Mouse (Mus musculus): ENCODE results near the gene Ap2s1.
A peak's percentile ranks its signal among the peaks of the same experiment; 100 is the strongest.
"Not testable (repeated sequence)": the region's sequence is repeated elsewhere in the genome, so short reads cannot be mapped to it uniquely, and the experiment has no call there.

Gene Ap2s1

DNA sequence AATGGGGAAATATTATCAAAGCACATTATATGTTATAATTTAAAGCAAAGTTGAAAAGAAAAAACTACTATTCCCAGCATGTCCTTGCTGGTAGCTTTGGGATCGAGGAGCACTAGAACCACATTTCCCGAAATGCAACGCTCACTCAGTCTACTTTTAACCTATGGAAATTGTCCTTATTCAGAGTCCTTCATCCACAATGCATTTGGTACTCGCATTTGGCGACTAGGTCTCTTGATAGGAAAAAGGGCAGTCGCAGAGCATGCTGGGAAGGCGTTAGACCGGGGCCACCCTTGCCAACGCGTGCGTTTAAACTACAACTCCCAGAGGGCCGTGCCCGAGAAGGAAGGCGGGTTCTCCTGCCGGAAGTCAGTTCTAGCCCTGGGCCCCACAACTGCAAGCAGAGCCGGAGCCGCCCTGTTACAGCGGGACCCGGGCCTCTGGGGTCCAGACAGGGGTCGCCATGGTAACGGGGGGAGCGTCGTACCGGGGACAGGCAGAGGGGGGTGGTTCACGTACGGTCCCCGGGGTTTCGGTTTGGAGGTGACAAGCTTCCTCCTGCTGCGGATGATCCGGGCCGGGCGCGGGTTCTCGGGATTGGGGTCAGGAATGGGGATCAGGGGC lies at the start of gene Ap2s1:
Gene Ap2s1 (plus strand): TSS at position 338 of the 624 bp plus-strand sequence.
- DNase-seq (ENCODE audit: low read depth) = peak; percentile 96

- DNase-seq (ENCODE audit: low read depth) = no peak
These were observed 49.0 kb upstream of the Ap2s1 start for GRCm38 (mm10) chr7:16689196-16689595.

DNA sequence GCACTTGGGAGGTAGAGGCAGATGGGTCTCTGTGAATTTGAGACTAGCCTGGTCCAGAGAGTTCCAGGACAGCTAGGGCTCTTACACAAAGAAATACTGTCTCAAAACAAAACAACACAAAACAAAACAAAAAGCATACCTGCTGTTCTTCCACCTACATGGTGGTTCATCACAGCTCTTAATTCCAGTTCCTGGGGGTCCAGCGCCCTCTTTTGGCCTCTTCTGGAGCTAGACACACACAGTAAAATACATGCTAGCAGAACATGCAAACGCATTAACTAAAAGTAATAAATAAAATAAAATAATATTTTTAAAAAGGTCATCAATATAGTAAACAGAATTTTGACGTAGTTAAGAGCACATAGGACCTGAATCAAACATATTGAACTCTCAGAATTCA lies 43.2 kb upstream of the Ap2s1 start:
- peak; percentile 50 for DNase-seq (ENCODE audit: low read depth)

GRCm38 (mm10) chr7:16699042-16699441 lies 39.2 kb upstream of the Ap2s1 start:
- peak; percentile 80 for DNase-seq (ENCODE audit: low read depth)

DNA sequence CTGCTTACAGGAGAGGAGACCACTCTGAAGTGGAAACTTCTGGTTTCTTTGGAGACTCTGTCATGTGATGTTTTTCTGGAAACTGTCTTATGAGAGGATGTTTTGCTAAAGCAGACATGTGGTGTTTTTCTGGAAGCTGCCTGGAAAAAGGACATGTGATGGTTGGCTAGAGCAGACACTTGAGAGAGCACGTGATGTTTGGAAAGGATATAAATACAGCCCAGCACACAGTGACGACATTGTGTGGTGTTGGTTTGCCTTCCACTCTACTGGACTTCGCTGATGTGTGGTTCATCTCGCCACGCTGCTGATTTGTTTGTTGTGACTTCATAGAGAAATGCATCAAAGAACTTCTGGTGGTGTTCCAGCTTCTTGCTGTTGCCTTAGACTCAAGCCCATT lies 37.6 kb upstream of the Ap2s1 start:
- DNase-seq (ENCODE audit: low read depth) = peak; percentile 34

DNA sequence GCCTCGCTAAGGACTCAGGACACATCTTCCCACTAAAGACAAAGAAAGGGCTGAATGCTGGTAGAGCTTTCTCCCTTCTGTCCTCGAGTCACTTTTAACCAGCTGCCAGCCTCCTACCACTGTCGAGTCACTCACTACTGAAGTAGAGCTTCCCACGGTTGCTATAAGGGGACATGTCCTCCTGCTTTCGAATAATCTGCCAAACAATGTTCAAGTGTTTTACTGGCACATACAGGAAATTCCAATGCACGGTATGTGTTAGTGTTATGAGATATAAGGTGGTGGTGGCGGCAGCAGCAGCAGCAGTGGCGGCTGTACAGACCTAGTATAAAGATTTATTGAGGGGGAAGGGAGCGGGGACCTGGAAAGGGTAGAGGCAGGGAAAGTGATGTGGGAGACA lies 31.8 kb upstream of the Ap2s1 start:
- no peak for DNase-seq (ENCODE audit: low read depth)

DNA sequence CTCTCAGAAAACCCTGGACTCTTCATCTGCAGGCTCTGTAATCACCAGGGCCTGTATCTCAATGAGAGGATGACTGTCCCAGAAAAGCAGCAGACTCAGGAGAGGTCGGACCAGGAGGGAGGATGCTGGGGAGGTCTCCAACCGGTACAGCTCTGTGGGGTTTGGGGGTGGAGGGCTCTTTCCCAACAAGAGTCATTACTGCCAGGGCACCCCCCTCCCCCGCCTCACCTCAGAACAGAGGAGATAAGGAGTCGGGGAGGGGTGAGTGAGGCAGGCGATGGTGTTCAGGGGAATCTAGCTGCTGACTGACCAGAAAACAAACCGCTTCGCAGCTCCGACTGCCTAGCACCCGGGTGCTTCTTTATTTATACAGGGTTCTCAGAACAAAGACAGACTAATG lies 30.0 kb upstream of the Ap2s1 start:
- no peak for DNase-seq (ENCODE audit: low read depth)

DNA sequence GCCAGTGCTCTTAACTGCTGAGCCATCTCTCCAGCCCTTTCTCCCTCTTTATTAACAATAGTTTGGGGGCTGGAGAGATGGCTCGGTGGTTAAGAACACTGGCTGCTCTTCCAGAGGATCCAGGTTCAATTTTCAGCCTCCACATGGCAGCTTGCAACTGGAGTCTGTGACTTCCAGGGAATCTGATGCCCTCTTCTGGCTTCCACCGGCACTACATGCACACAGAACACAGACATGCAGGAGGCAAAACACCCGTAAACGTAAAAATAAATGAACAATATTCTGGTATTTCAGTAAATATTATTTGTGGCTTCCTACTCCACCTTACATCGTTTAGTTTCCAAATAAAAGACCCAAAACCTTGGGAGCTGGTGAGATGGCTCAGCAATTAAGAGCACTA lies 27.6 kb upstream of the Ap2s1 start:
- DNase-seq (ENCODE audit: low read depth) = peak; percentile 34

DNA sequence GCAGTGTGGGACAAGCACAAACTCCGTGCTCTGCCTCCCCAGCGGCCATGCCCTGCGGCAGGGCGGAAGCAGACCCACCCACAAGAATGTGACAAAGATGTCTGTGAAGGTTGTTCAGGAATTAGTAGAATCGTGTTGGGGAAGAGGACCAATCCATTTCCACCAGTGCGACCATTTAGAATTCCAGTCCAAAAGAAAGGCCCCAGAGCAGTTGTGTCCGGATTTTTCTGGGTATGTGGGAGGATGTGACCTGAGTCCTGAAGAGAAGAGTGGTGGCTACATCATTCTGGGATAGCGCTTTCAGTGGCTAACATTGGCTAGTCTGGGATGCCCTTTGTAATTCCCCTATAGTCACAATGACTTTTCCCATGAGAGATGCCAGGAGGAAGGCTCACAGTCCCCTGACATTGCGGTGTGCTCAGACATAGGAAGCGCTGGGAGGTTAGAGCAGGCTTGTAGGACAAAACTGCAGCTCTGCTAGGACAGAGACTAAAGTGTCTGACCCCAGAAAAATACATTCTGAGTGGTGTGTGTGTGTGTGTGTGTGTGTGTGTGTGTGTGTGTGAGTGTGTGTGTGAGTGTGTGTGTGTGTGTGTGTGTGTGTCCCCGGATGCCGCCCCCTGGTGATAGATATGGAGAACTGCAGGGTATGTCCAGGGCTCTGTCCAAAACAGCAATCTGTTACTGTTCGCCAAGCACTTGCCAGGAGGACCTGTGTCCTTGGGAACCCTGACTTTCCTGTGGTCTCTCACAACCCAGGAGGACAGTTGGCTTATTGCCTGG lies 25.4 kb upstream of the Ap2s1 start:
- DNase-seq (ENCODE audit: low read depth) = no peak

DNA sequence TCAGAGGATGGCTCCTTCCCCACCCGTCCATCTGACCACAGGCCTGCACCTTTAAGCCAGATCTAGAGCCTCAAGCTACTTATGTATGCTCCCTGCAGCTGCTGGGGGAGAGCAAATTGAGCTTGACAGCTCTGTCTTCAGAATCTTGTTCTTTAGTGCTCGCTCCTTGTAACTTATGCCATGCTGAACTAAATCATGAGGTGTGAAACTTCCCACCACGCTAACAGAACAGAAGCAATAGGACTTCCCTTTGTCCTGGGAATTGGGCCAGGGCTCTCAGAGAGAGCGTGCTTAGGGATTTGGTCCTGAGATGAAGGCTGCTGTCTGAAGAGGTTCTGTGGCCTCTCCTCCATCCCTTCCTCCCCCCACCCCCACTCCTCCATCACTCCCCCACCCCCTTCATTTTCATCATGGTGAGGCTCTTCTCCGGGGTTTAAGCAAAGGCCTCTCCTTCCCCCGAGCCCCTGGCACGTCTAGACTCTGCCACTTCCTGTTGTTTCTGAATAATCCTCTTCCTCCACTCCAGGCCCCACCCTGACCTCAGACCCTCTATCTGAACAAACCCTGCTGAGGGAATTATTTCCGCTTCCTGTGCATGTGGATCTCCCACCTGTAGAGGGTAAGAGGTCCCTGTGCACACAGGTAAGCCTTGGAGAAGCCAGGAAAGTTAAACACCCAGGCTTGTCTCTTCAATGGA lies 21.6 kb upstream of the Ap2s1 start:
- peak; percentile 34 for DNase-seq (ENCODE audit: low read depth)

DNA sequence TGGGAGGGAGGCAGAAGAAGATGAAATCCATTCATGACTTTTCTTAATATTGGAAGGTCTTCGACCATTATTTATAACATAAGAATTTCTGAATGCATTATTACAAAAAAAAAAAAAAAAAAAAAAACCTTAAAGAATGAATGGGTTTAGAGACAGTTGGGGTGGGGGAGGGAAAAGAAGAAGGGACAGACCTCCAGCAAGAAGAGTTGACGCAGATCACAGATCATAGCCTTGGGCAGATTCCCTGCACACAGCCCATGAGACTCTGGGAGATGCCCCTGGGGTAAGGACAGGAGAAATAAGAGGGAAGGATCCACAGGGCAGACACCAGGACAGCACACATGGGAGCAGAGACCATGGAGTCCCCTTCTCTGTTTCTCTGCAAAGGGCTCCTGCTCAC lies 16.6 kb upstream of the Ap2s1 start, which contains the start of gene Ceacam9:
Gene Ceacam9 (plus strand): TSS at position 301 of the 400 bp plus-strand sequence.
- DNase-seq (ENCODE audit: low read depth) = no peak

DNA sequence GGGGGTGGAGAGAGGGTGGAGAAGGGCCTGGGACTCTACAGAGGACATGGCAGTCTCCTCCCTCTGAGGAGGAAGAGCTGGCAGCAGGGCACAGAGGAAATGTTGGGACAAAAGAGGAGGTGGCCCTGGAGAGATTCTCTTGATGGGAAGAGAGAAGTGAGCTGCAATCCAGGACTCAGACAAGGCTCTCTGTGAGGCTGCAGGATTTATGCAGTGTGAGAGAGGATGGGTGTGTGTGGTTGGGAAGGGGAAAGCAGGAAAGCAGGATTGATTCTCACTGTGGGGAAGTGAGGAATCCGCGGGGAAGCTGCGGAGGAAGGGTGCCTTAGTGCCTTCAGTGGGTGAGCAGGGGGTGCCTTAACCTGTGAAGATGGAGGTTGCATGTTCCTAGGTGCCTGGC lies 15.7 kb upstream of the Ap2s1 start:
- DNase-seq (ENCODE audit: low read depth) = not testable (repeated sequence)

DNA sequence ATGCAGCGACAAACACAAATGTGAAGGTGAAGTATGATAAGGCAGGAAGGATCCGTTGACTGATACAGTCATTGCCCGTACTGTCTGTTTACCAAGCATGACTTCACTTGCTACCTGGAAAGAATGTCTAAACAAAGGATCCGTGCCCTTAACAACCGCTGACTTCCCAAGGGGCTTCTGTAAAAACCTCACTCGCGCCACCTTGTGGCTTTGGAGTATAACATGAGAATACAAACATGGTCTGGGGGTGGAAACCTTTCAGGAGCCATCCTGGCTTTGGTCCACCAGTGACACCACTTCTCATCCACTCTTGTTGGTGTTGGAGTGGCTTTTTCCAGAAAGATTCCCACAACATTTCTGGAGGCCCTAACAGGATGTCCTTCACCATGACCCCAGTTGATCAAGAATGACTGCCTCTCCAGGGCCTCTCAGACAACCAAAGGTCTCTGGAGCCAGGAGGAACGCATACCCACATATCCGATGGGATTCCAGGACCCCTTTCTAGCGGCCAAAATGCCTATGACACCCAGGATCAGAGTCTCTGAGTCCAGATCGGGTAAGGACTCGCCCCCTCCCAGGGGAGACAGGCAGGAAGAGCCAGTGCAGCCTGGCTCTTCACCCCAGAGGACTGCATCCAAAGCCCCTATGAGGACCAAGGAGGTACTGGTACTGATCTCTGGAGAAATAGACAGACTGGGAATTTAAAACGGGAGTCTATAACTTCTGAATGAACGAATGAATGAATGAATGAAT lies 9.4 kb upstream of the Ap2s1 start:
- peak; percentile 89 for DNase-seq (ENCODE audit: low read depth)

DNA sequence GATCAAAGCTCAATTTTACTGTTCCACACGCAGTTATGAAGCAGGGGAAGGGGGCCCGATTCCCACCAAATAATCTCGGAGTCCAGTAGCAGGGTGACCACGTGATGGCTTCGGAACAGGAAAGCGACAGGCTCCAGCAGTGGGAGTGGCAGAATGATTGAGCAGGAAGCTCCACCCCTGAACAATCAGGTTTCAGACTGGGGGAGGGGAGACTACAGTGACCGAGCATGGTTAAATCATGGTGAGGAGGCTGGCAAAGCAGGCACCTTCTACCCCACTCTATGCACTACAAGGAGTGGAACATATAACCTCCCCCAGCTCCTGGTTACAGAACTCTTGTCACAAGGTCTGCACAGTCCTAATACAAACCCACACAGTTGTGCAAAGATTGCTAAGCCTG lies 8.6 kb upstream of the Ap2s1 start:
- peak; percentile 51 for DNase-seq (ENCODE audit: low read depth)

- no peak for DNase-seq (ENCODE audit: low read depth)
These were observed 7.4 kb upstream of the Ap2s1 start for GRCm38 (mm10) chr7:16730791-16731190.

GRCm38 (mm10) chr7:16731893-16732422 lies 6.3 kb upstream of the Ap2s1 start:
- no peak for DNase-seq (ENCODE audit: low read depth)

GRCm38 (mm10) chr7:16737606-16738072 lies 571 bp upstream of the Ap2s1 start:
- no peak for DNase-seq (ENCODE audit: low read depth)

GRCm38 (mm10) chr7:16739056-16739604 lies 920 bp downstream of the Ap2s1 start:
- DNase-seq (ENCODE audit: low read depth) = no peak

- no peak for DNase-seq (ENCODE audit: low read depth)
These were observed 7.2 kb downstream of the Ap2s1 start for GRCm38 (mm10) chr7:16745373-16745772.

GRCm38 (mm10) chr7:16746093-16746492 lies 7.9 kb downstream of the Ap2s1 start:
- DNase-seq (ENCODE audit: low read depth) = peak; percentile 77

- DNase-seq (ENCODE audit: low read depth) = no peak
These were observed 9.4 kb downstream of the Ap2s1 start for GRCm38 (mm10) chr7:16747656-16748055.

DNA sequence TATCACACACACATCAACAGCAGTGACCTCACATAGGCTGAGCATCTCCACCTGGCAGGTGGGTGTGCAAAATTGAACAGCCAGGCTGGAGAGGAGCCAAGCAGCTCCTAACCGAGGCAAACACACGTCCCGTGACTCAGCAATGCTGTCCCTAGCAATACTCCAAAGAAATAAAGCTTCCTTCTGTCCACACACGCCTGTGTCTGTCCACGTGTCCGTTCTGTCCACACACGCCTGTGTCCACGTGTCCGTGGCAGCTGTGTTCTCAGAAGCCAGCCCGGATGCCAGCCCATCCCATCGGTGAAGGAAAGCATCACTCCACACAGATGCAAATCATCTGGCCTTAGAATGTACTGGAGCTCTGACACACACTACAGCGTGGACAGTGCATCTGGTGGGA lies 13.8 kb downstream of the Ap2s1 start:
- no peak for DNase-seq (ENCODE audit: low read depth)

Data from naive thymus-derived CD4-positive, alpha-beta T cell, adult 2 months (primary cell).